14 mouse cellular contexts compared by ENCODE assay signal in genomic region chr13:113601831-113602604, GRCm38 (mm10). TPM values are rescaled to one million over a fixed set of nuclear protein-coding genes. Genes with fewer than 3 reads are reported as not detected.
DNase-seq lines count a peak whose midpoint lies in the region; ATAC-seq lines count a peak whose summit lies in the region.
"Had no signal": no experiment of that assay in that cellular context is flagged by ENCODE, and none has a peak within 500 bp of the region (broad histone marks: within the 10 kb centered on the region; RNA-seq: fewer than 3 reads in every experiment).

No protein-coding gene starts in this region.

- H3K9me3 ChIP-seq in liver, embryonic 12.5 days (replicated peaks): no peaks in the 10 kb centered on the region
- no peaks in the 10 kb centered on the region for H3K9me3 ChIP-seq in liver, embryonic 11.5 days (ENCODE audit: control insufficient read depth, low read length)
- H3K9me3 ChIP-seq in stomach, embryonic 15.5 days: no peaks in the 10 kb centered on the region
- H3K9me3 ChIP-seq: lung, embryonic 15.5 days had no signal

- H3K27me3 ChIP-seq in liver, embryonic 12.5 days (replicated peaks): no peaks in the 10 kb centered on the region
- no peaks in the 10 kb centered on the region for H3K27me3 ChIP-seq in liver, embryonic 11.5 days (replicated peaks; ENCODE audit: control insufficient read depth, insufficient read depth, low read length)
- H3K27me3 ChIP-seq in stomach, embryonic 15.5 days (replicated peaks): no peaks in the 10 kb centered on the region
- H3K27me3 ChIP-seq: lung, embryonic 15.5 days had no signal

- H3K36me3 ChIP-seq in liver, embryonic 12.5 days: peaks cover 23% of the 10 kb centered on the region
- H3K36me3 ChIP-seq in liver, embryonic 11.5 days (ENCODE audit: control insufficient read depth, insufficient read depth, low read length): peaks cover 8% of the 10 kb centered on the region; the same call in 1 of the 2 replicates
- 0 out of 2 replicates have a peak, but pooled peaks cover 3% of the 10 kb centered on the region for H3K36me3 ChIP-seq in stomach, embryonic 15.5 days
- H3K36me3 ChIP-seq: lung, embryonic 15.5 days had no signal

- DNase-seq in cerebellum, adult 9-11 months: peak; percentile 19
- no peak for DNase-seq in cerebellum, postnatal 14 days
- no peak for DNase-seq in liver, embryonic 11.5 days (ENCODE audit: low spot score)
- DNase-seq in kidney, postnatal 10 days: peak; percentile 62
- no peak for DNase-seq in right cerebral cortex, postnatal 36 days (ENCODE audit: low spot score in 2 of 2)
- DNase-seq in adrenal gland, postnatal 36 days: no peak
- DNase-seq: adrenal gland, postnatal 10 days; embryo, embryonic 11 days; right cerebral cortex, postnatal 25 days had no signal

- no peak overlapping the region for H3K4me2 ChIP-seq in liver, embryonic 12.5 days
- no peak overlapping the region for H3K4me2 ChIP-seq in liver, embryonic 11.5 days
- H3K4me2 ChIP-seq in stomach, embryonic 15.5 days: peak overlapping the region; percentile 40; the same call in 1 of the 2 replicates
- H3K4me2 ChIP-seq: midbrain, embryonic 11.5 days had no signal

- WGBS in liver, embryonic 12.5 days (ENCODE audit: insufficient replicate concordance): 84% methylated on average over 12 of the region's 12 CpGs
- WGBS in liver, embryonic 11.5 days: 89% methylated on average over 12 of the region's 12 CpGs
- 80% methylated on average over 12 of the region's 12 CpGs for WGBS in stomach, embryonic 15.5 days

- no peak overlapping the region for H3K4me3 ChIP-seq in liver, embryonic 12.5 days
- no peak overlapping the region for H3K4me3 ChIP-seq in liver, embryonic 11.5 days (ENCODE audit: low read depth, low read length)
- H3K4me3 ChIP-seq in stomach, embryonic 15.5 days (replicated peaks): no peak overlapping the region
- H3K4me3 ChIP-seq: lung, embryonic 15.5 days; myocyte had no signal

- ATAC-seq in liver, embryonic 12.5 days: no peak
- no peak for ATAC-seq in liver, embryonic 11.5 days (replicated peaks; ENCODE audit: low FRiP score)
- no peak for ATAC-seq in stomach, embryonic 15.5 days (ENCODE audit: insufficient read depth, low FRiP score, low read depth)

- peaks cover 74% of the 10 kb centered on the region for H3K4me1 ChIP-seq in liver, embryonic 12.5 days
- peaks cover 20% of the 10 kb centered on the region for H3K4me1 ChIP-seq in liver, embryonic 11.5 days (replicated peaks; ENCODE audit: control insufficient read depth, insufficient read depth, low read length)
- peaks cover 50% of the 10 kb centered on the region for H3K4me1 ChIP-seq in stomach, embryonic 15.5 days

- peak overlapping the region; percentile 43; the same call in 1 of the 2 replicates for H3K27ac ChIP-seq in liver, embryonic 12.5 days
- H3K27ac ChIP-seq in liver, embryonic 11.5 days (ENCODE audit: low read depth, low read length): no peak overlapping the region
- H3K27ac ChIP-seq in stomach, embryonic 15.5 days: peak overlapping the region; percentile 71
- H3K27ac ChIP-seq: lung, embryonic 15.5 days had no signal

- H3K9ac ChIP-seq in liver, embryonic 12.5 days: no peak overlapping the region
- no peak overlapping the region for H3K9ac ChIP-seq in liver, embryonic 11.5 days (ENCODE audit: low read depth, low read length)
- no peak overlapping the region for H3K9ac ChIP-seq in stomach, embryonic 15.5 days
- H3K9ac ChIP-seq: lung, embryonic 15.5 days had no signal

RNA-seq across cellular contexts. Expression of gene Snx18, which starts 16.3 kb away (rescaled TPM):
- polyA plus RNA-seq in liver, embryonic 12.5 days (2016; fragmentation: Nextera tagmentation; extraction: Ambion mirVana): 12.3 and 12.8 TPM in 2 replicates
- polyA plus RNA-seq in liver, embryonic 11.5 days (2014; fragmentation: Nextera tagmentation; extraction: Ambion mirVana): 14.9 and 16.0 TPM in 2 replicates
- 22.9 and 24.5 TPM in 2 replicates for polyA plus RNA-seq in stomach, embryonic 15.5 days (2015; fragmentation: Nextera tagmentation; extraction: Ambion mirVana)
- 10 to 100 TPM; 22.1 to 25.7 TPM for total RNA-seq in adrenal gland, postnatal 36 days (2021)

Comparison
In these comparisons a context has a peak if more than half of its experiments do, and no peak if none do; other contexts are left out.
1. DNase-seq: peak in cerebellum, adult 9-11 months (single experiment) and kidney, postnatal 10 days (single experiment); none in cerebellum, postnatal 14 days (0 of 2), liver, embryonic 11.5 days (single experiment), right cerebral cortex, postnatal 36 days (0 of 2) and adrenal gland, postnatal 36 days (0 of 2).